Mouse (Mus musculus): ENCODE measurements at regions not wholly inside any gene's neighbourhood (a gene's known extent, or its start where the extent isn't known, plus 50 kb on each side); places are given as distances from the start of the nearest gene placed in this dataset.
A peak's percentile ranks its signal among the peaks of the same experiment; 100 is the strongest.

DNA sequence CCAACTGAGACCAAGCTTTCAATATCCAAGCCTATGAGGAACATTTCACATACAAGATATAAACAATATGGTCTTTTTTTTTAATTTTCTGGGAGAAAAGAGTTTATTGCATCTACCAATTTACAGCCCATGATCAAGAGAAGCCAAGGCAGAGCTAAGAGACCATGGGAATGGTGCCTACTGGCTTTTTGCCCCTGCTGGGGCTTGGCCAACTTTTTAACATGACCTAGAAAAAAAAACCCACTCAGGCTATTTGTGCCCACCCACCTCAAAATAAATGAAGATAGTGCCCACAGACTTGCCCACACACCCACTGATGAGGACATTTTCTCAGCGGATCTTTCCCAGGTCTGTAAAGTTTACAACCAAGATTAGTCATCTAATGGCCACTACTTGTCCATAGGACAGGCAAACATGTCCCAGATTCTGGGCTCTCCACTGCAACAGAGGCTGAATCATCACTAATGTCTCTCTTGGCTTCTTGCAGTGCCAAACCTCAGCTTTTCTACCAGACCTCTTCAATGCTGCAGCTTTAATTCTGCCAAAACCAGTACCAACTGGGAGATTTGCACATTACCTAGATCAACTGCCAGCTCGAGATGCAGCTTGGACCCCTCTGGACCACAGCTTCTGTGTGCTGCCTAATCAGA, 79.6 kb upstream of the Tmc3 start:
- DNase-seq (ENCODE audit: low spot score): no peak
- 75% methylated on average over 2 of the region's 2 CpGs for WGBS
- ATAC-seq (ENCODE audit: low read depth): no peak
- no peak overlapping the region for H3K9ac ChIP-seq (ENCODE audit: low read depth, low read length)
- H3K27me3 ChIP-seq (replicated peaks; ENCODE audit: control insufficient read depth, insufficient read depth, low read length): no peaks in the 10 kb centered on the region
- no peaks in the 10 kb centered on the region for H3K9me3 ChIP-seq (ENCODE audit: control insufficient read depth, low read length)
- H3K4me1 ChIP-seq (ENCODE audit: control insufficient read depth, insufficient read depth, low read length): no peaks in the 10 kb centered on the region
- H3K4me2 ChIP-seq (ENCODE audit: low read depth, low read length): no peak overlapping the region
- H3K27ac ChIP-seq (replicated peaks; ENCODE audit: low read depth, low read length): no peak overlapping the region
- no peak overlapping the region for H3K4me3 ChIP-seq (ENCODE audit: low read depth, low read length)
- H3K36me3 ChIP-seq (ENCODE audit: control insufficient read depth, insufficient read depth, low read length): no peaks in the 10 kb centered on the region

DNA sequence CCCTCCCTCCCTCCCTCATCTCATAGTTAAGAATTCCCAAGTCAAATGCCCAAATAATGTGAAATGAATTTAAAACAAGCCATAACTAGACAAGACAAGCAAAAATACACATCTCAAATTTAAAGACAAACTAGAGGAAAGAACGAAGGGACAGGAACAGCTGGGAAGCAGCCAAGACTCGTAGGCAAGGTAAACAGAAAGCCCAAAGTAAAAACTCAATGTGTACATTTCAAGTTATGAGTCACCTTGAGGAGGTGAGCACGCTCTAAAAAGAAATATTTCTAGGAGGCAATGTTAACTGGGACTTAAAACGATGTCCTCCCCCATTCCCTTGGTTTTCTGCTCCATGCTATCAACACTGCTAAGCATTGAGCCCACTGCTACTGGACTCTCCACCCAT, 68.4 kb upstream of the Tmc3 start:
- WGBS: 52% methylated on average over 4 of the region's 4 CpGs
- Histone ChIP-seq H3K4me2 (ENCODE audit: low read depth, low read length) (no peak overlapping the region), H3K27me3 (replicated peaks; ENCODE audit: control insufficient read depth, insufficient read depth, low read length) (no peaks in the 10 kb centered on the region), H3K4me1 (ENCODE audit: control insufficient read depth, insufficient read depth, low read length) (no peaks in the 10 kb centered on the region), H3K27ac (replicated peaks; ENCODE audit: low read depth, low read length) (no peak overlapping the region), H3K4me3 (ENCODE audit: low read depth, low read length) (no peak overlapping the region), H3K9ac (ENCODE audit: low read depth, low read length) (no peak overlapping the region), H3K36me3 (ENCODE audit: control insufficient read depth, insufficient read depth, low read length) (no peaks in the 10 kb centered on the region), H3K9me3 (ENCODE audit: control insufficient read depth, low read length) (no peaks in the 10 kb centered on the region)
- ATAC-seq (ENCODE audit: low read depth) (no peak), DNase-seq (ENCODE audit: low spot score) (peak; percentile 40)

DNA sequence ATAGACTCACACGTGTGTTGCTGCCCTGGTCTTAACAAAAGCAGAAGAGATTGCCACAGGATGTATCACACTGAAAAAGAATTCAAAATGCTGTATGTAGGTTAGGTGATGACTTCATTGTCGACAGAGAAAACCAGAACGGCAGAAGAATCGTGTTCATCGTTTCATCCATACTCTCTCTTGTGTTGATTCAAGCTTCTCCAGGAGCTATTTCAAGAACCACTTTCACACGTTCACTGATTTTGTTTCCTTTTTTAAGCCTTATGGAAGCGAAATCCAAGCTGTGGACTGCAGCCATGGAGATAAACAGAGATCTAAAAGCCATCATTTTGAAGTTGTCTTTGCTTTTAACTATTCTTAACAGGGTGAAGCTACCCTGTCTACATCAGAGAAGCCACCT, 63.2 kb upstream of the Tmc3 start:
- DNase-seq (ENCODE audit: low spot score): no peak
- Histone ChIP-seq H3K9ac (ENCODE audit: low read depth, low read length) (no peak overlapping the region), H3K4me2 (ENCODE audit: low read depth, low read length) (no peak overlapping the region), H3K4me3 (ENCODE audit: low read depth, low read length) (no peak overlapping the region), H3K9me3 (ENCODE audit: control insufficient read depth, low read length) (no peaks in the 10 kb centered on the region), H3K4me1 (ENCODE audit: control insufficient read depth, insufficient read depth, low read length) (no peaks in the 10 kb centered on the region), H3K27ac (replicated peaks; ENCODE audit: low read depth, low read length) (no peak overlapping the region), H3K27me3 (replicated peaks; ENCODE audit: control insufficient read depth, insufficient read depth, low read length) (no peaks in the 10 kb centered on the region), H3K36me3 (ENCODE audit: control insufficient read depth, insufficient read depth, low read length) (no peaks in the 10 kb centered on the region)
- ATAC-seq (ENCODE audit: low read depth): no peak
- WGBS: 83% methylated on average over 7 of the region's 7 CpGs
